Mouse (Mus musculus) ES-Bruce4 (cell line): ENCODE measurements around the gene Cacna1b.

Experiments
- CTCF ChIP-seq: IDR thresholded peaks from one replicate; pipeline ENCODE4 v1.8.1; 2011; ENCODE audit warnings: low read depth, low read length
- EP300 ChIP-seq: IDR thresholded peaks from 2 replicates; pipeline ENCODE4 v1.6.1; 2011; ENCODE audit warnings: low read depth, low read length; ENCODE audit not compliant: insufficient read depth
- POLR2A ChIP-seq: IDR thresholded peaks from one replicate; pipeline ENCODE4 v1.8.1; 2011; ENCODE audit warnings: low read length; ENCODE audit not compliant: insufficient read depth

- TF ChIP-seq CTCF = no peak
- no peak for TF ChIP-seq POLR2A
- TF ChIP-seq EP300 = no peak
These were observed 114.4 kb downstream of the Cacna1b start for GRCm38 (mm10) chr2:24648503-24648902.
